Mouse (Mus musculus) layer of hippocampus, postnatal 36 days (tissue): ENCODE measurements at regions not wholly inside any gene's neighbourhood (a gene's known extent, or its start where the extent isn't known, plus 50 kb on each side); places are given as distances from the start of the nearest gene placed in this dataset.
A peak's percentile ranks its signal among the peaks of the same experiment; 100 is the strongest.

Experiments used
- DNase-seq, 2 experiments: peaks; one replicate each; pipeline ENCODE4 v3.0.0; 2022

DNA sequence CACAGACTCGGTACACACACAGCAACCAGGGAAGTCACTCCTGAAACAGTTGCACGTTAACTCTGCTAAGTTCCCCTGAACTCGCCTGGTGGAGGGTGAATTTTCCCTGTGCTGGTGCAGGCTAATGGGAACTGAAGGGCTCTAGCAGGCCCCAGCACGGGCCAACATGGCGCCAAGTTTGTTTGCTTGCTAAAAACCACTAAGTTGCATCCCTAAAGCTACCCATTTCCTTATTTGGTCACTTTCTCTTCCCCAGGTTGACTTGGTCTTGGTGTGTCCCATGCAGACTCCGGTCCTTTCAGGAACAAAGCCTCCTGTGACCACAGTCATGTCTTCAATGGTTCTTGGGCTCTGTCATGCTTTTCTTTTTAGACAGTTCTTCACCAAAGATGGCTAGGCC lies 114.5 kb upstream of the Sulf2 start:
- no peak for DNase-seq

DNA sequence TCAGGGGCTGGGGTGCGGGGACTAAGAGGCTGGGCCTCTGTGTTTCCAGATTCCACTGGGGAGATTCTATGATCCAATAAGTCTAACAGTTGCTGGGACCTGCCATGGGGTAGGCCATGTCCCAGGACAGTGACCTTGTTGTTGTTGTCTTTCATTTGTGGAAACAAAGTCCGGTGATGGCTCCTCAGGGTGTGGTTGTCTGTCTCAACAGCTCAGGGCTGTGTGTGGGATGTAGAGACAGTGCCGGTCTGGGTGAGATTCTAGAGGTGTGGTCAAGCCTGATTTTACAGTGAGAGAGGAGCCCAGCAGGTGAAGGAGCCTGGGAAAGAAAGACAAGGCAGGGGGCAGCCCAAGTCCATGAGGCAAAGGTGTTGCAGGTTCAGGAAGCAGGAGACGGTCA lies 111.5 kb upstream of the Sulf2 start:
- no peak for DNase-seq

DNA sequence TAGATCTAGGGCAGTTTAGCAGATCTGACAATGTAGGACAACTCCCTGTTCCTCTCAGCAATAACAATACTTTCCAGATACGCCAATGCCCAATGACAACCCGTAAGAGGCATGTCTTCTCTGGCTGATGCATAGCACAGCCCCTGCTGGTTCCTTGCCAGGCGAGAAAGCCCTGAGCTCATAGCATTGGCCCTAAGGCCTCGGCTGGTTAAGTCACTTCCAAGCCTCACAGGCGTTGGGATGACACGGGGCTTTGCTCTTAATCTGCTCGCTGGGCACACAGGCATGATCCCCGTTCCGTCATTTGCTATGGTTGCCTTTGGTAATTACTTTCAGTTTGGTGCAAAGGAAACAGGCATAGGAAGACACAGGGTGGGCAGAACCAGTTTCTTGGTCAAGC lies 111.0 kb upstream of the Sulf2 start:
- DNase-seq = no peak

DNA sequence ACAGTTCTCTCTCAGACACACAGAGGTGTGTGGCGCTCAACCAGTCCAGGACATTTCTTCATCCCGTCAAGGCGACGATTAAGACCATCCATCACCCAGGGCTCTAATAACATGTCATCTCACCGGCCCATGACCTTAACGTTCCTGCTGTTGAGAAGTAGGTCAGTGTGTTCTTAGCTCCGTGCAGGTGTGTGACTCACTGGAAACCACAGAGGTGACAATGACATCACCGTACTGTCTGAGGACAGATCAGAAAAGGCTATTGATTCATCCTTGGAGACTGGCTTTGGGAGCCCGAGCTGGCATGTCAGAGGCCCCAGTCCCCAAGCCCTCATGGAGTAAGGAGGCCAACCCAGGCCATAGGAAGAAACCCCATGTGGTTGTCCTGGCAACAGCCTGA lies 109.3 kb upstream of the Sulf2 start:
- no peak for DNase-seq

DNA sequence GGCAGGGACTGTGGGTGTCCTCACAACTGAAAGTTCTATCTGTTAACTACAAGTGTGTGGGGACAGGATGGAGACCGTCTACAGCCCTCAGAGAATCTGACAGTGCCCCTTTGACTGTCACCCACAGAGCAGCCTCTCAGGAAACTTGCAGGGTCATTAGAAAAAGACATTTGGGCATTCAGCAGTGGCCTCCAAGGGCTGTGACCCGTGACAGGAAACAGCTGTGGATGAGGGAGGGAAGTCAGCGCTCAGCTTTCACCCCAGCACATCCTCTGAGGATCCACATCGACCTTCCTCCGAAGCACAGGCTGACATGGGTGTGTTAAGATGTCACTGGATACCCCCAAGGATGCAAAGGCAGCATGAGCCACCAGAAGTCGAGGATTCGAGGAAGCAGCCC lies 106.3 kb upstream of the Sulf2 start:
- DNase-seq = no peak

DNA sequence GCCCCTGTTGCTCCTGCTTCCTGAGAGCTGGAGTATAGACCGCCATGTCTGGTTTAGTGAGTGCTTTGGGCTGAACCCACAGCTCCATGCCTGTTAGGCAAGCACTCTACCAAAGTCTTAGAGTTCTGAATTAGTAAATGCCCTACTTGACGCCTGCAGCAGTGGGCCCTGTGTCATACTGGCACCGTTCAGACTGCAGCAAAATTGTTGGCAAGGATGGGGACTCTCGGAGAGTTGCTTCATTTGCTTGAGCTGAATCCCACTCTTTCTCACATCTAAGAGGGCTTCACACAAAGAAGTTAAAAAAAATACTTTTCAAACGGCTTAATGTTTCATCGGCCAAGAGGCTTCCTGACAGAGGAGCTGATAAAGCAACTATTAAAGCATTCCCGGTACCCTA lies 105.6 kb upstream of the Sulf2 start:
- DNase-seq = no peak

DNA sequence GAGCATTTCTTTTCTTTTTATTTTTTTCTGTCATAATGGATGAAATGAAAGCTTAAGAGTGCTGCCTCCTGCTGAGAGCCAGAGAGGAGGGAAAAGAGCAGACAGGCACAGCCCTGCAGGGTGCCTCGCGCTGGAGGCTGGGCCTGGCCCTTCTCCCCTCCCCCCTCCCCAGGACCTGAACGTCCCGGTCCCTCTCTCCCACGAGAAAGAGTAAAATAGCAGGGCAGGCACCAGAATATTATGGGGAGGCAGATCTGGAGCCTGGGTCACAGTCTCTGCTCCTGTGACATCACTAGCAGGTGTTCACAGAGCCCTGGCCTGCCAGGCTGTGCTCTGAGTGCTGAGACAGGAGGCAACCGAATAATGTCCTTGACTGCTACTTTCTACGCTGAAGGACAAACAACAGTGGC lies 103.3 kb upstream of the Sulf2 start:
- no peak for DNase-seq

DNA sequence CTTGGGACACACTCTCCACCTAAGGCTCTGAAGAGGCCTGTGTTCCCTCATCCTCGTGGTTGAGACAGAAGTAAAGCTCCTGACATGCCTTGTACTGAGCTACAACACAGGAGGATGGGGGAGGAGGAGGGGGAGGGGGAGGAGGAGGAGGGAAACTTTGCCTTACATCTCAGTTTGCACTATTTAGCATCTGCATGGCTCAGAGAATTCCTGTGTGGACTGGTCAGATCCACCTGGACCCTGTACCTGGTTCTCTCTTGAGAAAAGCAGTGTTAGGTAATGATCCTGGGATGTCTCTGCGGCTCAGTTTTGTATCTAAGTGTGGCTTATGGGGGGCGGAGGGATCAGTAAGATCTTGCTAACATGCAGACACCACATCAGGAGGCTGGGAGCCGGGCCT lies 102.2 kb upstream of the Sulf2 start:
- no peak for DNase-seq

DNA sequence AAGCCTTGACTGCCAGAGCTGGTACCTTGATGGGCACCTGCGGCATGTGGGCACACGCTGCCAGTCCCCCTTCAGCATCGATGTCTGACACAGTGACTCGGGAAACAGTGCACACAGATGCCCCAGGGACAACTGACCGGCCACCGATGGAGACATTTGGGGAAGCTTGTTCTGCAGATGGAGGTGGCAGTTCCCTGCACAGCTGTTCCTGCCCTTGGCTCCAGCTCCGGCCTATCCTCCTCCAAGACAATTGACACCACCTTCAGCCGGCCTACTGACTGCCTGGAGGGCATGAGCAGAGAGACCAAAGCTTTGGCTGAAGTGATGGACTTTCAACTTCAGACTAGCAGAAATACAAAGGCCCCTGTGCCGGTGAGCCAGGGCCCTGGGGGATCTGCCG lies 100.7 kb upstream of the Sulf2 start:
- no peak for DNase-seq

DNA sequence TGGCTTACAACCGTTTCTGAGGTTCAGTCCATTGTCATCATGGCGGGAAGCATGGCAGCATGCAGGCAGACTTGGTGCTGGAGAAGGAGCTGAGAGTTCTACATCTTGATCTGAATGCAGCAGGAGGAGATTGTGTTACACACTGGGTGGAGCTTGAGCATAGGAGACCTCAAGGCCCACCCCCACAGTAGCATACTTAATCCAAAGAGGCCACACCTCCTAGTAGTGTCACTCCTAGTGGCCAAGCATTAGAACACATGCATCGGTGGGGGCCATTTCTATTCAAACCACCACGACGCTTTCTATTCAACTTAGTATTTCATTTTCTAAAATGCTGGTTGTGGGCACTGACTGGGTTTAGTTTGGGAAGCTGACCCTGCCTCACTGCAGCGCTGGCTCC lies 99.1 kb upstream of the Sulf2 start:
- no peak for DNase-seq

DNA sequence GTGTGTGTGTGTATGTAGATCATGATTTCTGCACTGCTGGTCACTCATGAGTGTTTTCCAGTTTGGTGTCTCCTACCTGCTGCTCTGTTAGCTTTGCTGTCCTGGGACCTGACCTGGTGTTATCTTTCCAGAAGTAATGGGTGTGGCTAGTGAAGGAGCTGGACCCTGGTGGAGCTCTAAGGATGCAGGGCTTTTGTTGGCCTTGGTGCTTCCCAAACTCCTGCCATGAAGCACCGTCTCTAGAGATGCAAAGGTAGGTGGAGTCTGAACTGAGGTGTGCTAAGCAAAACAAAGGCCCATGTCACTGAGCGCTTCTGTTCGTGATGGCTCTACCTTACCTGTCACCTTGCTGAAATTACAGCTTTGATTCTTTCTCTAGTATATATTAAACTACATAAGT lies 96.6 kb upstream of the Sulf2 start:
- no peak for DNase-seq

DNA sequence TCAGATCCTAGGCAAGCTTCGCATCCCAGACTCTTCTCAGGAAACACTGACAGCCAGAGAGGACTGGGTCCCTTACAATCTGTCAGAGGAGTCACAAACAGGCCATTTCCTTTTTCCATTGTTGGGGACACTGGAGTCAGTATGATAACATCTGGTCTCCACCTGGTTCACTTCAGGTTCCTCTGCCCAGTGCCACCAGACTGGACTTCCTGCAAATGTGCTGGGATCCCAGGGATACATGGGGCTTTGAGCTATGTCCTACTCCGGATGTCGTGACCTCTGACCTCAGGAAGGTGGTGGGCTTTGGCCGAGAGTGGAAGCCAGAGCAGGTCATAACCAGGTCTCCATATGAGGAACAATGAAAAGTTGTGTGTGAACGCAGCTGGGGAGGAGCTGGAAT lies 96.0 kb upstream of the Sulf2 start:
- no peak for DNase-seq

DNA sequence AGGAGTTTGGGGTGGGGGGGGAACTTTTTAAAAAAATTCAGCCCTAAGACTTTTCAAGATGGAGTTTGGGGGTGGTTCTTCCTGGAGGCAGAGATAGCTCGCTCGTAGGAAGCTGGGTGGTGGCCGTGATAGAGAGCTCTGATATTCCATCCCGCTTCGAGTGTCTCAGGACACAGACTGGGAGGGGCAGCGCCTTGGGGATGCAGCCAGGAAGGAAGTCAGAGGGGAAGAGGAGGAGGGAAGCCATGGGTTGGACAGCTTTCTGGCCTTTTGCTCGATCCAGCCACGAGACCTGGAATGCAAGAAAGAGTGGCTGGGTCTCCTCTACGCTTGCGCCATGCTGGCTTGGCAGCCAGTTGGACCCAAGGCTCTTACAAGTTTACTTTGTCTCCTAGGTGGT lies 95.1 kb upstream of the Sulf2 start:
- no peak for DNase-seq

DNA sequence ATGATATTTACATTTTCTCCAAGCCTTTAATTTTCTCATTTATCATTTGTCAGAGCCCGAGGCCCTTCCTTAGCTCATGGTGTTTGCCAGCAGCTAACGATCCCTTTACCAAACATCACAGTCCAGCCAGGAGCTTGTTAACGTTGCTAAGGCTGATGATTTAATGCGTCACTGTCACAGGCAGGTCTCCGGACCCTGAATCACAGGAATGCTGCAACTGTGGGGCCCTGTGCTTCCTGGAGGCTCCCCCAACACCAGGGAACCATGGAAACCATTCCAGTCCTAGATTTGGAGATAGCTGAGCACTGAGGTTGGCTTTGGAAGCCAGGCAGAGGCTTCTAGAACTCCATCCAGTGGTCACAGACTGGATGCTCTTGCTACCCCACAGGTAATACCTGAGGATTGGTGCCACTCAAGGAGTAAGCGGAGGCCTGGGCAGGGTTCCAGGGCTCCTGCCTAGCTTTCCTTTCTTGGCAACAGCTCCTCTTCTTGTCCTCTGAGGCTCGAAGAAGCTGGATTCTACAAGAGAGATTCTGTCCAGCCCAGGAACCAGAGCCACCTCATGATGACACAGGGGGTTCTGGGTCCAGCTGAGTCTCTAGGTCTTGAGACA lies 94.0 kb upstream of the Sulf2 start:
- no peak for DNase-seq

DNA sequence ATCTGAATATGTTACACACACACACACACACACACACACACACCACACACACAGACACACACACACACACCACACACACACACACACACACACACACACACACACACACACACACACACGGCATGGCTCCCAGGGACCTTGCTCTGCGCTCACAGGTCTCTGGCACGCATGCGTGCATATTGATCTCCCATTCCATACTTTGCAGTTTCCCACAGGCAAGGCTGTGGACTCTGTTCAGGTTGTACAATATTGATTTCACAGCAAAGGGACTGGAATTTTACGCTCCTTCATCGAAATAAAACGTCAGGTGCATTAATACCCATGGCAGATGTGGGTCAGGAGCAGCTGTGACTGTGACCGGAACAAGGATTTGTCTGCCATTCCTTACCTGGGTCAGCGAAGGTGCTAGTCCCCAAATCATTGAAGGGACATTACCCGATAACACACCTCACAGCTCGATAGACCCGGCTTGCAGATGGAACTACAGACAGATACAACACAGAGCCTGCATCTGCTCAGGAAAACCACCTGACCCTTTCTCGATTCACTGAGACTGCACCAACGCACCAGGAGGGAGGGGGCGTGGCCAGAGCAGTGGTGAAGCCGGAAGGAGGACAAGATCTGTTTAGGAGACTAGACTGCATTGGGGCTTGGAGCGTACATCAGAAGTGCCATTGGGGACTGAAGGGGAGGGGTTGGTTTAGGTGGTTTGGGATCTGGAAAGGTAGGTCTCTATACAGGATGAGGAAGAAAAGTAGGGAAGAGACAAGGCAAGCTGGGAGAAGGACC lies 91.1 kb upstream of the Sulf2 start:
- DNase-seq = no peak

DNA sequence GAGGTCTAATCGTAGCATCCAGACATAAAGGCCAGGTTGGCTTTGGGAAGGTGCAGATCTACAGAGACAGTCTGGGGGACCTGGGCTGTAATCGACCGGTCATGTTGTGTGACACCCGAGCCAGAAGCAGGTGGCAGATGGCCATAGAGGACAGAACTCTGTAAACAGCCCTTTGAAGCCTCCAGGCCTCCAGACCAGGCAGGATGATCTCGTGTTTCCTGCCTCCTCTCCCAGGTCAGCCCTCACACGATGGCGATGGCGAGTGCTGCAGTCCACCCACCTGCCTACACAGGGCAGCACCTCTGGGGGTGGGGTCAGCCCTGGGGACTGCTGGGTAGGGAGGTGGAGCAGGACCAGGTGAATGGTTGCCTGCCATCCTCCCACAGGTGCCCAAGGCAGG lies 89.8 kb upstream of the Sulf2 start:
- no peak for DNase-seq

DNA sequence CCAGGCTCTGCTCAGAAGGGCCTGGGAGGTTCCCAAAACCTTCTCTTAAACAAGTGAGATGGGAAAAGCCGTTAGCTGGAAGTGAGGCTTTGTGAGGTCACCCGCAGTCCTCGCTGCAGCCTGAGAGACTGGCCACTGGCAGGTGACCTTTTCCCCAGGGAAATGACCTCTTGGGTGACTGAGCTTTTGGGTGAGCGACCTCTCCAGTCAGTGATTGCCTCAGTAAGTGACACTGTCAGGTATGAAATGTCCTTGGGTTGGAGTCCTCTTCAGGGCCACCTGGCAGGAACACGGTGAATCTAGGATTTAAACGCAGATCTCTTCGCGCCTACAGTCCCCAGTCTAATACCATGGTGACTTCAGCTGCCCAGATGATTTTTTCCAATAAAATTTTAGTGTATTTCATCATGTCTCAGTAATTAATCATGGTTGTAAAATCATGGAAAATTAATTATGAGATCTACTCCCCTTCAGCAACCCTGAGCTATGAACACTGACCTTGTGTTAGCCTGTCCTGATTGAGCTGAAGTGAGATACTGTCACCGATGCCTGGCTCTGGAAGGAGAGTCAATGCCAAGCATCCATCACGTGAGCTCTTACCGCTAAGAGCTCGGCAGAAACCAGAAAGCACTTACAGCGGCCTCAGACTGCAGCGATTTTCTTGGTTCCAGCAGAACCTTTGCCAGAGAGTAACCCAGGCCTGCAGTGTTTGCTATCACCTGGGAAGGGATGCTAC lies 87.5 kb upstream of the Sulf2 start:
- no peak for DNase-seq

DNA sequence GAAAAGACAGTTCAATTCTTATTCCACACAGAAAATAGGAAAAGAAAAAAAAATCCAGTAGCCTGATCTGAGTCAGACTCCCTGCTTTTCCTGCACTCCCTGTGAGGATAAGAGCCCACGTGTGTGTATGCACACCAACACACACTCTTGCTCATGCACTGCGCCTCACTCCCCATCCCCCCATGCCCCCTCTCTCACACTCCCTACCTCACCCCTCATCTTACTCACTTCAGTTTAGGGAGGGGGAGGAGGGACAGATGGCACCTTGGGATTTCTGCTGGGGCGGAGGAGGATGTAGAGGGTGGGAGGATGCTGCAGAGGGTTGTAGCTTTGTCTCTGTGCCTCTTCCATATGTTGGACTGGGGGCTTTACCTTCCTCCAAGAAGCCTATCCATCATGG lies 85.8 kb upstream of the Sulf2 start:
- peak; percentile 40 to 42 for DNase-seq

DNA sequence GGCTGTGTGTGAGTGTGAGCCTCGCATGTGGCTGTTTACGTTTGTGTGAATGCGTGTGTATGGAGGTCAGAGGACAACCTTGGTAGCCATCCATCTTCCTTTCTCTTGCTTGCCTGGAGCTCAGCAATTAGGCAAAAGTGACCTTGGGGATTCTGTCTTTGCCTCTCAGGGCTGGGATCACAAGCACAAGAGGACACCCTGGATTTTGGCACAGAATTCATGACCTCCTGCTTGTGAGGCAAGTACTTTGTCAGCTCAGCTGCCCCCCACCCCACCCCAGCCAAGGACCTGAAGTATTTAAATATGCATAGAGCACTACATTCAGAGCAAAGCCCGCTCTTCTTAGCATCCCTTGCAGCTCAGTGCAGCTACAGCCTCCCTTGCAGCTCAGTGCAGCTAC lies 84.6 kb upstream of the Sulf2 start:
- DNase-seq = no peak

DNA sequence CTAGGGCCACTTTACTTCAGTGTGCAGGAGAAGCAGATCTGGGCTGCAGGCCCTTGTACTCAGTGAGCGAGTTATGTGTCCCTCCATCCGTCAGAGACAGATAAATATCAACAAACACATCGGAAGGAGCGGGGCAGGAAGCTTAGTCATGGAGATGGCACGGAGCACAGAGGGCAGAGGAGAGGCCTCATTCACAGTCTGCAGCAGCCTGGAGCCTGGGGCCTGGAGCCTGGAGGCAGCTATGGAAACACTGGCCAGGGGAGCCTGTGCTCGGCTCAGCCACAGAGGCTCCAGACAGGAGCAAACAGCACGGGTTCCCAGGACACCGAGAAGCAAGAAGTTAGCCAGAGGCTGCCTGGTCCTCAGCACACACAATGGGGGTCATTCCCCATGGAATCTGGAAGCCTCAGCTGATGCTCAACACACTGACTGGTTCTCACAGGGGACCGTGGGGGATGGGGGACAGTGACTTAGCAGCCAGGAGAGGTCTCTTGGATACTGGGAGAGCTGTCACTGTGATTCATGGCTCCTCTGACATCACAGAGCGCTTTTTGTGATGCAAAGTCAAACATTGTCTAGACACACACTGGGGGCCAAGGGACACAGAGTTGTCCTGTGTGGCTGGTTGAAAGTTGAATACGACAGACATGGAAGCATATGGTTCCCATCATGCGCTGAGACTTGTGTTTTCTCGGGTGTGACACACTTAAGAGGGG lies 82.2 kb upstream of the Sulf2 start:
- DNase-seq = no peak

DNA sequence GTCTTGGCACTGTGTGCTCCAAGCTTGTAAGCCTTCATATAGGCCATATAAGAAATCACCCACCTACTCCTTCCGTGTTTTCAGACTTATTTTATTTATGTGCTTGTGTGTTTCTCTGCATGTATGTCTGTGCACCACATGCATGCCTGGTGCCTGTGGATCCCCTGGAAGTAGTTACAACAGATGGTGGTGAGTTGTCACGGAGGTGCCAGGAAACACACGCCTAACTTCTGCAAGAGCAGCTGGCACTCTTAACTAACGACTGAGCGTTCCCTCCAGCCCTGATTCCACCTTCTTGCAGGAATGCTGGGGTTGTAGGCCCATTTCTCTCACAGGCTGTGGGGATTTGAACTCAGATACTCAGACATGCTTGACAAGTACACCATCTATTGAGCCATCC lies 80.6 kb upstream of the Sulf2 start:
- DNase-seq = no peak

DNA sequence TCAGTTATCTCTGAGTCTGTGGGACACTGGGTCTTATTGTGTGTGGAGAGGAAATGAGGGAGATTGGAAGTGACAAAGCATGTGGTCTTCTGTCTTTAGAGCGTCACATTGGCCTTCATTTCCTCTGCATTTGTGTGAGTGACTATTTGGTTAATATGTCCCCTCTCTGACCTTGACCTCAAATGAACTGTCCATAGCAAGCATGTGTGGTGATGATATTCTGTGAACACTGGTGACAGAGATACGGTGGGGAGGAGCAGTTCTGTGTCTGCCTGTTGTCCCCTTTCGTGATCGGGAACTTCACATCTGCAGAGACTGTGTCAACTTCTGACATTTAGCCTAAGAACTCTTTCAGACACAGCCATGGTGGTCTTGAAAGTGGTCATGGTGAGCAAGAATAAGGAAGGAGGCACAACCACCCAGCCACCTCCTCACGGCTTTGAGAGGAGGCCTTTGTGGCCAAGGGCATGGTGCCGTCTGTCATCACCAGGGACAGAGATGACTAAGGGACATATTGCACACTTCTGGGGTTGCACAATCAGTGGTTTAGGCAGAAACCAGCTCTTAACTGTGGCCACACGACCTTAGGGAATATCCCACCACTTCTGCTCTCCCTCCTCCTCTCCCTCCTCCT lies 79.2 kb upstream of the Sulf2 start:
- no peak for DNase-seq

DNA sequence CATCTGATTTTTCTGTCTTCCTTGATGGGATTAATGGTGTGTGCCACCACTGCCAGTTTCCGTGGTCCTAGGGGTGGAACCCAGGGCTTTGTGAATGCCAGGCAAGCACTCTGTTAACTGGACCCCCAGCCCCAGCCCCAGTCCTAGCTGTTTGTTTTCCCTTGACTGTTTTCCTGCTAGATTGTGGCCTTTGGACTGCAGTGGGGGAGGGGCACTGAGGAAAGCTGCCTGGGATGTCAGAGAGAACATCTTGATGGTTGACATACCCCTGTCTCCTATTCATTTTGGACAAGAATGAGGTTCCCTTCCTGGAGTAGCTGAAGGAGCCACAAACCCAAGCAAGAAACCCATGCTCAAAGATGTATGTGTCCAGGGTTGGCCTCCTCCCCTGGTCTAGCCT lies 77.8 kb upstream of the Sulf2 start:
- DNase-seq = no peak
